Mouse (Mus musculus) bone marrow macrophage, adult 2 months (primary cell): ENCODE measurements around the gene Il9. TPM values are rescaled to one million over a fixed set of nuclear protein-coding genes. Genes with fewer than 3 reads are reported as not detected.

Experiments used
- H3K27ac ChIP-seq: 2 replicates; pipeline ENCODE4 v1.5.1; 2012; ENCODE audit warnings: low read depth, low read length; ENCODE audit not compliant: insufficient read depth
- H3K4me1 ChIP-seq: 2 replicates; pipeline ENCODE4 v1.6.1; 2012; ENCODE audit warnings: low read length; ENCODE audit not compliant: control insufficient read depth, insufficient read depth
- H3K4me3 ChIP-seq: 2 replicates; pipeline ENCODE4 v1.5.1; 2012; ENCODE audit warnings: mild to moderate bottlenecking, low read length, moderate library complexity; ENCODE audit not compliant: insufficient read depth
- CTCF ChIP-seq: IDR thresholded peaks from 2 replicates; pipeline ENCODE4 v1.5.1; 2012; ENCODE audit warnings: low read depth, mild to moderate bottlenecking, low read length, moderate library complexity
- POLR2A ChIP-seq: IDR thresholded peaks from 2 replicates; pipeline ENCODE4 v1.6.1; 2012; ENCODE audit warnings: mild to moderate bottlenecking, low read depth, low read length, borderline replicate concordance
- polyA plus RNA-seq: library from polyadenylated mRNA; stranded (reverse); fragments of >200 nt; gene quantifications from 2 replicates; pipeline ENCODE4 v1.2.4, GENCODE M21; 2012; ENCODE audit not compliant: missing spikeins, insufficient read depth, insufficient read length

Il9 gene
- polyA plus RNA-seq, 1 experiment, result not detected

- Histone ChIP-seq H3K4me3 (no peak overlapping the region), H3K4me1 (peaks cover 7% of the 10 kb centered on the region; the same call in 1 of the 2 replicates), H3K27ac (no peak overlapping the region)
- TF ChIP-seq CTCF (no peak), POLR2A (no peak)
These were observed 5.3 kb downstream of the Il9 start for GRCm38 (mm10) chr13:56476790-56477189.

- Histone ChIP-seq H3K4me1 (peaks cover 7% of the 10 kb centered on the region; the same call in 1 of the 2 replicates), H3K27ac (no peak overlapping the region)
- TF ChIP-seq POLR2A (no peak), CTCF (peak; percentile 35)
These were observed 6.7 kb downstream of the Il9 start for GRCm38 (mm10) chr13:56475363-56475762.

GRCm38 (mm10) chr13:56472661-56473060, 9.4 kb downstream of the Il9 start:
- Histone ChIP-seq H3K4me1 (peaks cover 7% of the 10 kb centered on the region; the same call in 1 of the 2 replicates), H3K27ac (no peak overlapping the region), H3K4me3 (no peak overlapping the region)
- TF ChIP-seq POLR2A (no peak), CTCF (no peak)

More at GRCm38 (mm10) chr13:56475363-56475762, 6.7 kb downstream of the Il9 start:
- no peak overlapping the region for H3K4me3 ChIP-seq

GRCm38 (mm10) chr13:56471951-56472350, 10.1 kb downstream of the Il9 start:
- no peak overlapping the region for H3K27ac ChIP-seq
- peaks cover 2% of the 10 kb centered on the region; the same call in 1 of the 2 replicates for H3K4me1 ChIP-seq
- no peak for TF ChIP-seq CTCF
- TF ChIP-seq POLR2A, result no peak

GRCm38 (mm10) chr13:56471211-56471610, 10.8 kb downstream of the Il9 start:
- H3K4me1 ChIP-seq, result no peaks in the 10 kb centered on the region
- H3K27ac ChIP-seq, result no peak overlapping the region
- no peak overlapping the region for H3K4me3 ChIP-seq
- no peak for TF ChIP-seq CTCF
- no peak for TF ChIP-seq POLR2A

More at GRCm38 (mm10) chr13:56471951-56472350, 10.1 kb downstream of the Il9 start:
- no peak overlapping the region for H3K4me3 ChIP-seq

- no peak overlapping the region for H3K27ac ChIP-seq
- H3K4me3 ChIP-seq, result no peak overlapping the region
- H3K4me1 ChIP-seq, result no peaks in the 10 kb centered on the region
- TF ChIP-seq CTCF (no peak), POLR2A (no peak)
These were observed 13.5 kb downstream of the Il9 start for GRCm38 (mm10) chr13:56468536-56468935.

GRCm38 (mm10) chr13:56467786-56468185, 14.3 kb downstream of the Il9 start:
- Histone ChIP-seq H3K4me1 (no peaks in the 10 kb centered on the region), H3K4me3 (no peak overlapping the region), H3K27ac (no peak overlapping the region)
- TF ChIP-seq CTCF (no peak), POLR2A (no peak)

GRCm38 (mm10) chr13:56463750-56464149, 18.3 kb downstream of the Il9 start:
- H3K4me1 ChIP-seq, result no peaks in the 10 kb centered on the region
- H3K27ac ChIP-seq, result no peak overlapping the region
- TF ChIP-seq POLR2A (no peak), CTCF (no peak)
- H3K4me3 ChIP-seq, result no peak overlapping the region

GRCm38 (mm10) chr13:56463261-56463660, 18.8 kb downstream of the Il9 start:
- Histone ChIP-seq H3K27ac (no peak overlapping the region), H3K4me3 (no peak overlapping the region), H3K4me1 (no peaks in the 10 kb centered on the region)
- no peak for TF ChIP-seq CTCF
- no peak for TF ChIP-seq POLR2A

GRCm38 (mm10) chr13:56462791-56463190, 19.3 kb downstream of the Il9 start:
- H3K4me1 ChIP-seq, result no peaks in the 10 kb centered on the region
- TF ChIP-seq POLR2A (no peak), CTCF (no peak)
- no peak overlapping the region for H3K4me3 ChIP-seq
- H3K27ac ChIP-seq, result no peak overlapping the region

- no peak for TF ChIP-seq CTCF
- no peak for TF ChIP-seq POLR2A
These were observed 20.6 kb downstream of the Il9 start for GRCm38 (mm10) chr13:56461460-56461859.

More at GRCm38 (mm10) chr13:56461460-56461859, 20.6 kb downstream of the Il9 start:
- H3K4me1 ChIP-seq, result no peaks in the 10 kb centered on the region
- no peak overlapping the region for H3K4me3 ChIP-seq
- no peak overlapping the region for H3K27ac ChIP-seq
